Mouse (Mus musculus) thymus, adult 2 months (tissue): ENCODE results near the gene Mecom.

Experiments used
- CTCF ChIP-seq: fragments of 200-500 bp; IDR thresholded peaks from 2 replicates; pipeline ENCODE4 v1.5.1; 2012; ENCODE audit warnings: mild to moderate bottlenecking, control low read depth, low read length, moderate library complexity, borderline replicate concordance; ENCODE audit not compliant: control insufficient read depth, poor library complexity, insufficient read depth; ENCODE audit errors: extremely low read depth
- POLR2A ChIP-seq: fragments of 200-500 bp; IDR thresholded peaks from 2 replicates; pipeline ENCODE4 v1.6.1; 2012; ENCODE audit warnings: mild to moderate bottlenecking, low read length, control low read depth, moderate library complexity; ENCODE audit not compliant: control insufficient read depth, poor library complexity, insufficient read depth; ENCODE audit errors: extremely low read depth

DNA sequence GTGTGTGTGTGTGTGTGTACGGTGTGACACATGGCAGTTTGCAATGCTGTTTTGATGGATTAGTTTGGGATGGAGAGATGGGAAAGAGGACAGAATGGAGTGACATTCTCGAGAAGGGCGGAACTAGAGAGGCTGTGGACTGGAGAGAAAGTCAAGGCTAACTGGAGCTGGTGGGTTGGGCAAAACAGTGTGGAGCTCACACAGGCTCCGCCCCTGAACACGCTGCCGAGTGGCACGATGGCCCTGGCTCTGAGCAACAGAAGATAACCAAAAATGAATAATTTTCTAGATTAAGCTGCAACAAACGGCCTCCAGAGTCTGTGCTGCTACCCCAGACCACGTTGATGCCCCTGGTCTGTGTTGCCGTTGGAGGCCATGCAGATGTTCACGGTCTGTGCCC is 12.0 kb downstream of the Mecom start:
- TF ChIP-seq POLR2A (no peak), CTCF (no peak)
